38 mouse cellular contexts compared by ENCODE assay signal in the genomic region with DNA sequence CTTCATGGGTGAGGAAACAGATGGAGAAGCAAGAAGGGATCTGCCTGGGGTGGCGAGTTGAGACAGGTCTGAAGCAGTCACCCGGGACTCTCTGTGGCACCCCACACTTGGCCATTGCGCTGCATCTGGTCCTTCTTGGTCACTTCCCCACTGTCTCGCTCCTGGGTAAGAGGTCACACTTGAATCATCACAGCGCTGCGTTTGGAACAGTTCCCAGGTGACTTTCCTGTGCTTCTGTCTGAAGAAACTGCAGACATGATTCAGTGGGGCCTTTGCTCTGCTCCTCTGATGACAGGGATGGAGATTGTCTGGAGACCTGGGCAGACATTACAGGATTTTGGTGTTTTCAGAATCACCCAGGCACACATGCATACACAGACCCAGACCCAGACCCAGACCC. TPM values are rescaled to one million over a fixed set of nuclear protein-coding genes. Genes with fewer than 3 reads are reported as not detected.
DNase-seq lines count a peak whose midpoint lies in the region; ATAC-seq lines count a peak whose summit lies in the region.
"Had no signal": no experiment of that assay in that cellular context is flagged by ENCODE, and none has a peak within 500 bp of the region (broad histone marks: within the 10 kb centered on the region; RNA-seq: fewer than 3 reads in every experiment).

No protein-coding gene starts in this region.

- H3K27ac ChIP-seq in kidney, embryonic 14.5 days (ENCODE audit: low read depth, low read length): no peak overlapping the region
- no peak overlapping the region for H3K27ac ChIP-seq in neural tube, embryonic 15.5 days (replicated peaks)
- H3K27ac ChIP-seq: embryonic facial prominence, embryonic 10.5 days; embryonic facial prominence, embryonic 15.5 days; hindbrain, embryonic 13.5 days; liver, embryonic 14.5 days; lung, embryonic 15.5 days; midbrain, embryonic 10.5 days; midbrain, embryonic 15.5 days had no signal

- H3K4me2 ChIP-seq in kidney, embryonic 14.5 days (replicated peaks; ENCODE audit: low read depth, low read length): 0 out of 2 replicates have a peak overlapping the region, but pooled peaks have one; percentile 4
- H3K4me2 ChIP-seq in neural tube, embryonic 15.5 days: no peak overlapping the region
- H3K4me2 ChIP-seq: embryonic facial prominence, embryonic 15.5 days; heart, embryonic 11.5 days; hindbrain, embryonic 13.5 days; lung, embryonic 15.5 days; midbrain, embryonic 15.5 days had no signal

- no peak overlapping the region for H3K9ac ChIP-seq in kidney, embryonic 14.5 days (ENCODE audit: low read depth, low read length)
- no peak overlapping the region for H3K9ac ChIP-seq in neural tube, embryonic 15.5 days (replicated peaks)
- H3K9ac ChIP-seq: embryonic facial prominence, embryonic 15.5 days; hindbrain, embryonic 13.5 days; liver, embryonic 14.5 days; lung, embryonic 15.5 days; midbrain, embryonic 15.5 days had no signal

- no peaks in the 10 kb centered on the region for H3K36me3 ChIP-seq in kidney, embryonic 14.5 days (ENCODE audit: control insufficient read depth, insufficient read depth, low read length)
- no peaks in the 10 kb centered on the region for H3K36me3 ChIP-seq in neural tube, embryonic 15.5 days
- H3K36me3 ChIP-seq: embryonic facial prominence, embryonic 10.5 days; embryonic facial prominence, embryonic 15.5 days; hindbrain, embryonic 13.5 days; lung, embryonic 15.5 days; midbrain, embryonic 10.5 days; midbrain, embryonic 15.5 days had no signal

- no peaks in the 10 kb centered on the region for H3K4me1 ChIP-seq in kidney, embryonic 14.5 days (ENCODE audit: control insufficient read depth, insufficient read depth, low read length)
- H3K4me1 ChIP-seq in neural tube, embryonic 15.5 days: no peaks in the 10 kb centered on the region
- H3K4me1 ChIP-seq: embryonic facial prominence, embryonic 10.5 days; embryonic facial prominence, embryonic 15.5 days; hindbrain, embryonic 13.5 days; lung, embryonic 15.5 days; midbrain, embryonic 10.5 days; midbrain, embryonic 15.5 days had no signal

- 43% methylated on average over 6 of the region's 6 CpGs for WGBS in kidney, embryonic 14.5 days
- WGBS in neural tube, embryonic 15.5 days: 78% methylated on average over 6 of the region's 6 CpGs

- no peak overlapping the region for H3K4me3 ChIP-seq in kidney, embryonic 14.5 days (ENCODE audit: low read length)
- H3K4me3 ChIP-seq in neural tube, embryonic 15.5 days (replicated peaks): no peak overlapping the region
- H3K4me3 ChIP-seq: embryonic facial prominence, embryonic 10.5 days; embryonic facial prominence, embryonic 15.5 days; hindbrain, embryonic 13.5 days; lung, embryonic 15.5 days; midbrain, embryonic 10.5 days; midbrain, embryonic 15.5 days had no signal

- DNase-seq in kidney, postnatal 36 days: no peak
- DNase-seq in 3T3-L1 (ENCODE audit: low read depth, low spot score) (peak; percentile 72), NIH3T3 (ENCODE audit: low read depth) (peak; percentile 24)
- DNase-seq in adrenal gland, postnatal 10 days: peak; percentile 48
- DNase-seq in frontal cortex, postnatal 36 days (ENCODE audit: low spot score in 2 of 2): no peak
- DNase-seq in right cerebral cortex, postnatal 25 days: no peak
- DNase-seq: cerebellum, adult 8-10 months; cerebellum, postnatal 25 days; gastrocnemius, postnatal 25 days; heart, adult 18-20 months; heart, postnatal 4 days; kidney, adult 9 months; layer of hippocampus, postnatal 36 days; liver; right cerebral cortex, postnatal 4 days; thymus, adult 2 months had no signal

- H3K27me3 ChIP-seq in kidney, embryonic 14.5 days (ENCODE audit: control insufficient read depth, insufficient read depth, low read length): no peaks in the 10 kb centered on the region
- H3K27me3 ChIP-seq in neural tube, embryonic 15.5 days (replicated peaks): no peaks in the 10 kb centered on the region
- H3K27me3 ChIP-seq: embryonic facial prominence, embryonic 15.5 days; hindbrain, embryonic 13.5 days; lung, embryonic 15.5 days; midbrain, embryonic 15.5 days had no signal

- no peak for ATAC-seq in kidney, embryonic 14.5 days (ENCODE audit: low FRiP score, low TSS enrichment)
- no peak for ATAC-seq in neural tube, embryonic 15.5 days (ENCODE audit: low FRiP score)
- ATAC-seq: CD4-positive, CD25-positive, alpha-beta regulatory T cell, adult 4 months; forebrain, embryonic 14.5 days; intestine, embryonic 16.5 days; midbrain, embryonic 15.5 days had no signal

- no peaks in the 10 kb centered on the region for H3K9me3 ChIP-seq in kidney, embryonic 14.5 days (ENCODE audit: control insufficient read depth, low read length)
- no peaks in the 10 kb centered on the region for H3K9me3 ChIP-seq in neural tube, embryonic 15.5 days (replicated peaks)
- H3K9me3 ChIP-seq: embryonic facial prominence, embryonic 10.5 days; embryonic facial prominence, embryonic 15.5 days; hindbrain, embryonic 13.5 days; lung, embryonic 15.5 days; midbrain, embryonic 10.5 days; midbrain, embryonic 15.5 days had no signal

RNA-seq across cellular contexts. Expression of gene Wfdc6b, which starts 4.5 kb away (rescaled TPM):
- not detected in 2 replicates for polyA plus RNA-seq in kidney, embryonic 14.5 days (2014; fragmentation: Nextera tagmentation; extraction: Ambion mirVana)
- total RNA-seq in adrenal gland, postnatal 10 days (2021): not detected
- not detected in 2 replicates for polyA plus RNA-seq in neural tube, embryonic 15.5 days (2015; fragmentation: Nextera tagmentation; extraction: Ambion mirVana)
- total RNA-seq: adrenal gland, adult 18-20 months; gastrocnemius, adult 18-20 months; gastrocnemius, postnatal 25 days; heart, adult 18-20 months; heart, postnatal 4 days; layer of hippocampus, postnatal 36 days; left cerebral cortex, postnatal 10 days; megakaryocyte progenitor cell, adult 5-6 weeks; neutrophil, adult 5-6 weeks had no signal
- polyA plus RNA-seq: CD4-positive, CD25-positive, alpha-beta regulatory T cell, adult 4 months; embryonic facial prominence, embryonic 10.5 days; embryonic facial prominence, embryonic 15.5 days; forebrain, embryonic 14.5 days; heart, embryonic 11.5 days; heart, embryonic 16.5 days; hindbrain, embryonic 13.5 days; intestine, embryonic 16.5 days; large intestine, adult 2 months; limb, embryonic 11.5 days; liver, embryonic 14.5 days; lung, embryonic 15.5 days; midbrain, embryonic 10.5 days; midbrain, embryonic 15.5 days; spleen, adult 2 months; thymus, adult 2 months had no signal

RNA-seq across cellular contexts. Expression of gene Wfdc8, which starts 4.6 kb away (rescaled TPM):
- polyA plus RNA-seq in kidney, embryonic 14.5 days (2014; fragmentation: Nextera tagmentation; extraction: Ambion mirVana): not detected in 2 replicates
- total RNA-seq in adrenal gland, postnatal 10 days (2021): under 1 TPM in 1 of 2 experiments, not detected in 1; 0.09 TPM
- not detected in 2 replicates for polyA plus RNA-seq in neural tube, embryonic 15.5 days (2015; fragmentation: Nextera tagmentation; extraction: Ambion mirVana)
- total RNA-seq: adrenal gland, adult 18-20 months; gastrocnemius, adult 18-20 months; gastrocnemius, postnatal 25 days; heart, adult 18-20 months; heart, postnatal 4 days; layer of hippocampus, postnatal 36 days; left cerebral cortex, postnatal 10 days; megakaryocyte progenitor cell, adult 5-6 weeks; neutrophil, adult 5-6 weeks had no signal
- polyA plus RNA-seq: CD4-positive, CD25-positive, alpha-beta regulatory T cell, adult 4 months; embryonic facial prominence, embryonic 10.5 days; embryonic facial prominence, embryonic 15.5 days; forebrain, embryonic 14.5 days; heart, embryonic 11.5 days; heart, embryonic 16.5 days; hindbrain, embryonic 13.5 days; intestine, embryonic 16.5 days; large intestine, adult 2 months; limb, embryonic 11.5 days; liver, embryonic 14.5 days; lung, embryonic 15.5 days; midbrain, embryonic 10.5 days; midbrain, embryonic 15.5 days; spleen, adult 2 months; thymus, adult 2 months had no signal

RNA-seq across cellular contexts. Expression of gene Eppin, which starts 15.4 kb away (rescaled TPM):
- not detected in 2 replicates for polyA plus RNA-seq in kidney, embryonic 14.5 days (2014; fragmentation: Nextera tagmentation; extraction: Ambion mirVana)
- not detected for total RNA-seq in adrenal gland, postnatal 10 days (2021)
- polyA plus RNA-seq in neural tube, embryonic 15.5 days (2015; fragmentation: Nextera tagmentation; extraction: Ambion mirVana): not detected in 2 replicates
- total RNA-seq: adrenal gland, adult 18-20 months; gastrocnemius, adult 18-20 months; gastrocnemius, postnatal 25 days; heart, adult 18-20 months; heart, postnatal 4 days; layer of hippocampus, postnatal 36 days; left cerebral cortex, postnatal 10 days; megakaryocyte progenitor cell, adult 5-6 weeks; neutrophil, adult 5-6 weeks had no signal
- polyA plus RNA-seq: CD4-positive, CD25-positive, alpha-beta regulatory T cell, adult 4 months; embryonic facial prominence, embryonic 10.5 days; embryonic facial prominence, embryonic 15.5 days; forebrain, embryonic 14.5 days; heart, embryonic 11.5 days; heart, embryonic 16.5 days; hindbrain, embryonic 13.5 days; intestine, embryonic 16.5 days; large intestine, adult 2 months; limb, embryonic 11.5 days; liver, embryonic 14.5 days; lung, embryonic 15.5 days; midbrain, embryonic 10.5 days; midbrain, embryonic 15.5 days; spleen, adult 2 months; thymus, adult 2 months had no signal

RNA-seq across cellular contexts. Expression of gene Wfdc6a, which starts 23.5 kb away (rescaled TPM):
- not detected in 2 replicates for polyA plus RNA-seq in kidney, embryonic 14.5 days (2014; fragmentation: Nextera tagmentation; extraction: Ambion mirVana)
- total RNA-seq in adrenal gland, postnatal 10 days (2021): 1 to 10 TPM in 1 of 2 experiments, under 1 TPM in 1; 0.51 to 1.0 TPM
- polyA plus RNA-seq in neural tube, embryonic 15.5 days (2015; fragmentation: Nextera tagmentation; extraction: Ambion mirVana): 0.31 TPM in 1 of 2 replicates, not detected in the other
- total RNA-seq: gastrocnemius, adult 18-20 months; gastrocnemius, postnatal 25 days; heart, adult 18-20 months; heart, postnatal 4 days; layer of hippocampus, postnatal 36 days; megakaryocyte progenitor cell, adult 5-6 weeks; neutrophil, adult 5-6 weeks had no signal
- polyA plus RNA-seq: CD4-positive, CD25-positive, alpha-beta regulatory T cell, adult 4 months; embryonic facial prominence, embryonic 10.5 days; forebrain, embryonic 14.5 days; heart, embryonic 11.5 days; hindbrain, embryonic 13.5 days; large intestine, adult 2 months; limb, embryonic 11.5 days; midbrain, embryonic 10.5 days; midbrain, embryonic 15.5 days; thymus, adult 2 months had no signal

RNA-seq across cellular contexts. Expression of gene Wfdc16, which starts 29.8 kb away (rescaled TPM):
- not detected in 2 replicates for polyA plus RNA-seq in kidney, embryonic 14.5 days (2014; fragmentation: Nextera tagmentation; extraction: Ambion mirVana)
- not detected for total RNA-seq in adrenal gland, postnatal 10 days (2021)
- polyA plus RNA-seq in neural tube, embryonic 15.5 days (2015; fragmentation: Nextera tagmentation; extraction: Ambion mirVana): not detected in 2 replicates
- total RNA-seq: adrenal gland, adult 18-20 months; gastrocnemius, adult 18-20 months; gastrocnemius, postnatal 25 days; heart, adult 18-20 months; heart, postnatal 4 days; layer of hippocampus, postnatal 36 days; left cerebral cortex, postnatal 10 days; neutrophil, adult 5-6 weeks had no signal
- polyA plus RNA-seq: CD4-positive, CD25-positive, alpha-beta regulatory T cell, adult 4 months; embryonic facial prominence, embryonic 10.5 days; embryonic facial prominence, embryonic 15.5 days; forebrain, embryonic 14.5 days; heart, embryonic 11.5 days; heart, embryonic 16.5 days; hindbrain, embryonic 13.5 days; intestine, embryonic 16.5 days; large intestine, adult 2 months; limb, embryonic 11.5 days; liver, embryonic 14.5 days; lung, embryonic 15.5 days; midbrain, embryonic 10.5 days; midbrain, embryonic 15.5 days; spleen, adult 2 months; thymus, adult 2 months had no signal

Comparison
In these comparisons a context has a peak if more than half of its experiments do, and no peak if none do; other contexts are left out.
1. DNase-seq: peak in 3T3-L1 (single experiment), NIH3T3 (single experiment) and adrenal gland, postnatal 10 days (single experiment); none in kidney, postnatal 36 days (0 of 2), frontal cortex, postnatal 36 days (0 of 2) and right cerebral cortex, postnatal 25 days (single experiment).